Mouse (Mus musculus) heart, adult 8-10 months (tissue): ENCODE measurements around the gene Lrch1. TPM values are rescaled to one million over a fixed set of nuclear protein-coding genes. Genes with fewer than 3 reads are reported as not detected.

Experiments used
- DNase-seq: peaks from one replicate; pipeline ENCODE4 v3.0.0; 2022; ENCODE audit warnings: low spot score
- total RNA-seq, 4 experiments: library from RNA; stranded (reverse); gene quantifications; 2 replicates each; pipeline ENCODE4 v1.2.4; 2022

The Lrch1 gene
- total RNA-seq, 4 experiments from 2014 or later: 13.3 to 14.7 (median 14.6) TPM

- no peak for DNase-seq
Observed at GRCm38 (mm10) chr14:74893085-74893648, 54.5 kb downstream of the Lrch1 start.

- no peak for DNase-seq
Observed at GRCm38 (mm10) chr14:74889304-74889703, 58.4 kb downstream of the Lrch1 start.

- DNase-seq: no peak
Observed at GRCm38 (mm10) chr14:74888103-74888502, 59.6 kb downstream of the Lrch1 start.

GRCm38 (mm10) chr14:74886453-74886852 is 61.2 kb downstream of the Lrch1 start:
- no peak for DNase-seq

GRCm38 (mm10) chr14:74884920-74885319 is 62.8 kb downstream of the Lrch1 start:
- no peak for DNase-seq

GRCm38 (mm10) chr14:74884024-74884680 is 63.5 kb downstream of the Lrch1 start:
- DNase-seq: peak; percentile 41

GRCm38 (mm10) chr14:74883204-74883603 is 64.5 kb downstream of the Lrch1 start:
- no peak for DNase-seq

GRCm38 (mm10) chr14:74882754-74883153 is 64.9 kb downstream of the Lrch1 start:
- DNase-seq: no peak

- no peak for DNase-seq
Observed at GRCm38 (mm10) chr14:74880868-74881267, 66.8 kb downstream of the Lrch1 start.

- DNase-seq: no peak
Observed at GRCm38 (mm10) chr14:74879480-74879879, 68.2 kb downstream of the Lrch1 start.

GRCm38 (mm10) chr14:74877287-74877686 is 70.4 kb downstream of the Lrch1 start:
- DNase-seq: no peak

- no peak for DNase-seq
Observed at GRCm38 (mm10) chr14:74871220-74871619, 76.5 kb downstream of the Lrch1 start.

GRCm38 (mm10) chr14:74868902-74869230 is 78.8 kb downstream of the Lrch1 start:
- DNase-seq: no peak

- no peak for DNase-seq
Observed at GRCm38 (mm10) chr14:74868188-74868901, 79.3 kb downstream of the Lrch1 start.

- peak; percentile 68 for DNase-seq
Observed at GRCm38 (mm10) chr14:74867076-74868042, 80.3 kb downstream of the Lrch1 start.

- no peak for DNase-seq
Observed at GRCm38 (mm10) chr14:74865738-74866137, 81.9 kb downstream of the Lrch1 start.

GRCm38 (mm10) chr14:74864805-74865483 is 82.7 kb downstream of the Lrch1 start:
- DNase-seq: no peak

GRCm38 (mm10) chr14:74861456-74861855 is 86.2 kb downstream of the Lrch1 start:
- DNase-seq: no peak

- DNase-seq: no peak
Observed at GRCm38 (mm10) chr14:74859154-74859553, 88.5 kb downstream of the Lrch1 start.

- DNase-seq: no peak
Observed at GRCm38 (mm10) chr14:74855429-74855828, 92.2 kb downstream of the Lrch1 start.

GRCm38 (mm10) chr14:74853759-74854100 is 93.9 kb downstream of the Lrch1 start:
- DNase-seq: no peak
